Mouse (Mus musculus) myocyte (in vitro differentiated cells): ENCODE data around the gene Ap2a1. TPM values are rescaled to one million over a fixed set of nuclear protein-coding genes. Genes with fewer than 3 reads are reported as not detected.
A peak's percentile ranks its signal among the peaks of the same experiment; 100 is the strongest.

Experiments used
- H3K27me3 ChIP-seq: one replicate; pipeline ENCODE4 v1.6.1; 2011; ENCODE audit not compliant: control insufficient read depth, insufficient read depth, insufficient read length
- H3K36me3 ChIP-seq: one replicate; pipeline ENCODE4 v1.6.1; 2011; ENCODE audit not compliant: control insufficient read depth, insufficient read depth
- H3K4me2 ChIP-seq: one replicate; pipeline ENCODE4 v1.6.1; 2011; ENCODE audit warnings: low read depth, control low read depth
- H3K4me3 ChIP-seq: one replicate; pipeline ENCODE4 v1.5.1; 2011; ENCODE audit warnings: mild to moderate bottlenecking, control low read depth, moderate library complexity
- H3K79me2 ChIP-seq: one replicate; pipeline ENCODE4 v1.6.1; 2011; ENCODE audit not compliant: control insufficient read depth, insufficient read depth
- H3ac ChIP-seq: one replicate; pipeline ENCODE4 v1.6.1; 2011; ENCODE audit not compliant: control insufficient read depth, insufficient read length
- CEBPB ChIP-seq: IDR thresholded peaks from 2 replicates; pipeline ENCODE4 v1.6.1; 2011; ENCODE audit warnings: mild to moderate bottlenecking, moderate library complexity; ENCODE audit not compliant: poor library complexity, insufficient read depth, severe bottlenecking
- E2F4 ChIP-seq: IDR thresholded peaks from one replicate; pipeline ENCODE4 v1.6.1; 2011; ENCODE audit warnings: mild to moderate bottlenecking, control low read depth, moderate library complexity; ENCODE audit not compliant: insufficient read depth
- MAX ChIP-seq: IDR thresholded peaks from one replicate; pipeline ENCODE4 v1.6.1; 2011; ENCODE audit warnings: low read depth, mild to moderate bottlenecking, control low read depth
- MYOD1 ChIP-seq, 3 experiments: IDR thresholded peaks; one replicate each; pipeline ENCODE4 v1.6.1; 2011; ENCODE audit warnings: control low read depth in 2 of 3, low read depth in 2 of 3, mild to moderate bottlenecking in 2 of 3, moderate library complexity in 1 of 3; ENCODE audit not compliant: insufficient read length in 2 of 3, control insufficient read depth in 1 of 3
- MYOG ChIP-seq, 3 experiments: IDR thresholded peaks; one replicate each; pipeline ENCODE4 v1.6.1; 2011; ENCODE audit warnings: control low read depth in 2 of 3, low read depth in 2 of 3, mild to moderate bottlenecking in 2 of 3; ENCODE audit not compliant: insufficient read length in 2 of 3, control insufficient read depth in 1 of 3, insufficient read depth in 1 of 3
- POLR2A ChIP-seq: IDR thresholded peaks from one replicate; pipeline ENCODE4 v1.6.1; 2011; ENCODE audit warnings: low read depth, mild to moderate bottlenecking, control low read depth, moderate library complexity; ENCODE audit not compliant: insufficient read length
- POLR2AphosphoS2 ChIP-seq: IDR thresholded peaks from one replicate; pipeline ENCODE4 v1.6.1; 2011; ENCODE audit warnings: low read depth, control low read depth; ENCODE audit not compliant: insufficient read length
- REST ChIP-seq: IDR thresholded peaks from one replicate; pipeline ENCODE4 v1.6.1; 2011; ENCODE audit warnings: mild to moderate bottlenecking, control low read depth, moderate library complexity; ENCODE audit not compliant: insufficient read depth, insufficient read length
- SRF ChIP-seq: IDR thresholded peaks from one replicate; pipeline ENCODE4 v1.6.1; 2011; ENCODE audit warnings: low read depth; ENCODE audit not compliant: control insufficient read depth, insufficient read length
- TCF12 ChIP-seq: IDR thresholded peaks from one replicate; pipeline ENCODE4 v1.6.1; 2011; ENCODE audit warnings: mild to moderate bottlenecking, control low read depth; ENCODE audit not compliant: poor library complexity, insufficient read depth, severe bottlenecking
- TCF3 ChIP-seq: IDR thresholded peaks from one replicate; pipeline ENCODE4 v1.6.1; 2011; ENCODE audit warnings: low read depth, control low read depth; ENCODE audit not compliant: insufficient read length
- USF1 ChIP-seq: IDR thresholded peaks from one replicate; pipeline ENCODE4 v1.6.1; 2011; ENCODE audit warnings: low read depth, mild to moderate bottlenecking, control low read depth, moderate library complexity
- polyA plus RNA-seq: library from polyadenylated mRNA; unstranded; fragments of >200 nt; fragmentation: generic; extraction: Trizol; gene quantifications from one replicate; pipeline ENCODE4 v1.2.1, GENCODE M21; 2012; ENCODE audit warnings: missing spikeins

Ap2a1 gene
- polyA plus RNA-seq, 1 experiment = 125 TPM

- Histone ChIP-seq H3ac (no peak overlapping the region), H3K27me3 (no peaks in the 10 kb centered on the region), H3K4me3 (no peak overlapping the region), H3K36me3 (no peaks in the 10 kb centered on the region), H3K4me2 (no peak overlapping the region), H3K79me2 (no peaks in the 10 kb centered on the region)
- TF ChIP-seq TCF12 (no peak), E2F4 (no peak), CEBPB (no peak), REST (no peak), TCF3 (no peak), USF1 (peak; percentile 51), MAX (peak; percentile 76), POLR2A (no peak), POLR2AphosphoS2 (no peak), MYOG (IDR thresholded peaks at IDR 0.05; ENCODE audit: control insufficient read depth in 1 of 3, insufficient read depth in 1 of 3, insufficient read length in 2 of 3, low read depth in 2 of 3) (no peak), SRF (no peak), MYOD1 (IDR thresholded peaks at IDR 0.05; ENCODE audit: control insufficient read depth in 1 of 3, insufficient read length in 2 of 3, low read depth in 2 of 3) (no peak)
Measured at GRCm38 (mm10) chr7:44958208-44958607, 28.9 kb upstream of the Ap2a1 start.

GRCm38 (mm10) chr7:44957183-44957835, 28.0 kb upstream of the Ap2a1 start:
- Histone ChIP-seq H3ac (no peak overlapping the region), H3K4me2 (no peak overlapping the region), H3K4me3 (no peak overlapping the region), H3K79me2 (no peaks in the 10 kb centered on the region), H3K27me3 (no peaks in the 10 kb centered on the region), H3K36me3 (no peaks in the 10 kb centered on the region)
- TF ChIP-seq TCF12 (no peak), MYOG (IDR thresholded peaks at IDR 0.05; ENCODE audit: control insufficient read depth in 1 of 3, insufficient read depth in 1 of 3, insufficient read length in 2 of 3, low read depth in 2 of 3) (no peak), SRF (no peak), E2F4 (no peak), TCF3 (no peak), MAX (no peak), REST (no peak), USF1 (no peak), POLR2AphosphoS2 (no peak), CEBPB (no peak), POLR2A (no peak), MYOD1 (IDR thresholded peaks at IDR 0.05; ENCODE audit: control insufficient read depth in 1 of 3, insufficient read length in 2 of 3, low read depth in 2 of 3) (no peak)

DNA sequence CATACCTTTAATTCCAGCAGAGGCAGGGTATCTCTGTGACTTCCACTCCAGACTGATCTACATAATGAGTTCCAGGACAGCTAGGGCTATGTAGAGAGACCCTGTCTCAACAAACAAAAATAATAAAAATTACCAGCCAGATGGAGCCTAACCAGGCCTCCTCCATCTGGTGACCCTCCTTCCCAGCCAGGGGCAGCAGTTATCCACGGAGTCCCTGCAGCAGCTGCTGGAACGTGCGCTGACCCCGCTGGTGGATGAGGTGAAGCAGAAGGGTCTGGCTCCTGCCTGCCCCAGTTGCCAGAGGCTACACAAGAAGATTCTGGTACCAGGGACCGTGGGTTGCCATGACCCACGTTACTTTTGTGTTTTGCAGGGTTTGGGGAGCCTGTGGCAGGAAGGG, 27.0 kb upstream of the Ap2a1 start:
- Histone ChIP-seq H3K79me2 (no peaks in the 10 kb centered on the region), H3K4me3 (no peak overlapping the region), H3K36me3 (no peaks in the 10 kb centered on the region), H3K27me3 (no peaks in the 10 kb centered on the region), H3K4me2 (no peak overlapping the region), H3ac (no peak overlapping the region)
- TF ChIP-seq CEBPB = no peak
- TF ChIP-seq POLR2AphosphoS2 = no peak
- TF ChIP-seq E2F4 = no peak
- no peak for TF ChIP-seq USF1
- TF ChIP-seq TCF12 = no peak
- TF ChIP-seq TCF3 = no peak
- TF ChIP-seq MAX = no peak
- no peak for TF ChIP-seq POLR2A
- no peak for TF ChIP-seq REST
- no peak for TF ChIP-seq SRF
- TF ChIP-seq MYOD1 (IDR thresholded peaks at IDR 0.05; ENCODE audit: control insufficient read depth in 1 of 3, insufficient read length in 2 of 3, low read depth in 2 of 3) = no peak
- TF ChIP-seq MYOG (IDR thresholded peaks at IDR 0.05; ENCODE audit: control insufficient read depth in 1 of 3, insufficient read depth in 1 of 3, insufficient read length in 2 of 3, low read depth in 2 of 3) = no peak

DNA sequence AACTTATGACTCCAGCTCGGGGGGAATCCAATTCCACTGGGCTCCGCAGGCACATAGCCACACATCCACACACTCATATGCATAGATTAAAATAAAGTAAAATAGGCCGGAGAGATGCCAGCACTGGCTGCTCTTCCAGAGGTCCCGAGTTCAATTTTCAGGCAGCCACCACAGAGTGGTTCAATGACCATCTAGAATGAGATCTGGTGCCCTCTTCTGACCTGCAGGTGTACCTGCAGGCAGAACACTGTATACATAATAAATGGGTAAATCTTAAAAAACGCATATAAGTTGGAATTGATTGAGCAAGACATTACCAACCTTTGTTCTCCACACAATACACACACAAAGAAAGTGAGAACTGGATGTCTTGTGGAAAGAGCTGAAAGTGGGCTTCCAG, 26.3 kb upstream of the Ap2a1 start:
- H3K36me3 ChIP-seq = no peaks in the 10 kb centered on the region
- H3ac ChIP-seq = no peak overlapping the region
- TF ChIP-seq USF1 = no peak
- no peak for TF ChIP-seq REST
- no peak for TF ChIP-seq E2F4
- TF ChIP-seq MYOD1 (IDR thresholded peaks at IDR 0.05; ENCODE audit: control insufficient read depth in 1 of 3, insufficient read length in 2 of 3, low read depth in 2 of 3) = no peak
- no peak for TF ChIP-seq TCF12
- TF ChIP-seq CEBPB = no peak
- TF ChIP-seq POLR2AphosphoS2 = no peak
- TF ChIP-seq MAX = no peak
- TF ChIP-seq POLR2A = no peak
- TF ChIP-seq MYOG (IDR thresholded peaks at IDR 0.05; ENCODE audit: control insufficient read depth in 1 of 3, insufficient read depth in 1 of 3, insufficient read length in 2 of 3, low read depth in 2 of 3) = no peak
- no peak for TF ChIP-seq SRF
- no peak for TF ChIP-seq TCF3
- H3K79me2 ChIP-seq = no peaks in the 10 kb centered on the region
- H3K4me3 ChIP-seq = no peak overlapping the region
- H3K27me3 ChIP-seq = no peaks in the 10 kb centered on the region
- H3K4me2 ChIP-seq = no peak overlapping the region
